Mouse (Mus musculus) kidney, adult 2 months (tissue): ENCODE results near the gene Lrrfip2. TPM values are rescaled to one million over a fixed set of nuclear protein-coding genes. Genes with fewer than 3 reads are reported as not detected.

Experiments
- DNase-seq: peaks from one replicate; pipeline ENCODE4 v3.0.0; 2021
- H3K27ac ChIP-seq: fragments of 200-500 bp; 2 replicates; pipeline ENCODE4 v1.5.1; 2012; ENCODE audit warnings: low read depth, low read length, control low read depth, inconsistent platforms; ENCODE audit not compliant: insufficient read depth
- H3K27me3 ChIP-seq: fragments of 200-500 bp; replicated peaks from 2 replicates; pipeline ENCODE4 v1.6.1; 2012; ENCODE audit warnings: mild to moderate bottlenecking, moderate library complexity, low read length, inconsistent platforms; ENCODE audit not compliant: control insufficient read depth, insufficient read depth
- H3K36me3 ChIP-seq: fragments of 200-500 bp; 2 replicates; pipeline ENCODE4 v1.6.1; 2012; ENCODE audit warnings: mild to moderate bottlenecking, moderate library complexity, low read length, inconsistent platforms; ENCODE audit not compliant: control insufficient read depth, insufficient read depth
- H3K4me1 ChIP-seq: fragments of 200-500 bp; 2 replicates; pipeline ENCODE4 v1.6.1; 2011; ENCODE audit warnings: low read length; ENCODE audit not compliant: control insufficient read depth, insufficient read depth
- H3K4me3 ChIP-seq: fragments of 200-500 bp; 2 replicates; pipeline ENCODE4 v1.5.1; 2011; ENCODE audit warnings: mild to moderate bottlenecking, low read depth, low read length, control low read depth; ENCODE audit not compliant: insufficient read depth
- CTCF ChIP-seq: fragments of 200-500 bp; conservative IDR thresholded peaks from 2 replicates; pipeline ENCODE4 v1.5.1; 2011; ENCODE audit warnings: low read depth, mild to moderate bottlenecking, control low read depth, low read length, moderate library complexity, mixed read lengths; ENCODE audit not compliant: insufficient read depth, insufficient read length
- POLR2A ChIP-seq: fragments of 200-500 bp; IDR thresholded peaks from one replicate; pipeline ENCODE4 v1.6.1; 2011; ENCODE audit warnings: low read depth, low read length, control low read depth
- WGBS: fragments of 180-500 bp; shearing (Covaris S2); methylation state at CpG from one replicate; pipeline ENCODE4 v1.1.7; 2018; 5-methylcytosine and 5-hydroxymethylcytosine counted together
- polyA plus RNA-seq: library from polyadenylated mRNA; depleted of rRNA; stranded (reverse); fragments of >200 nt; gene quantifications from 2 replicates; pipeline ENCODE4 v1.2.3, GENCODE M21; 2012; rRNA removed

Lrrfip2 gene
- 10.7 and 12.7 TPM in 2 replicates for polyA plus RNA-seq

GRCm38 (mm10) chr9:111117126-111117642 lies at the start of gene Lrrfip2:
Gene Lrrfip2, plus strand, starts transcription at chr9:111117592.
- Histone ChIP-seq H3K4me1 (peaks cover 10% of the 10 kb centered on the region; the same call in 1 of the 2 replicates), H3K4me3 (peak within 1 kb of the TSS; percentile 70), H3K27ac (peak within 1 kb of the TSS; percentile 81), H3K27me3 (no peaks in the 10 kb centered on the region), H3K36me3 (no peaks in the 10 kb centered on the region; the same call in 1 of the 2 replicates)
- WGBS, result 41% methylated on average over 14 of the region's 14 CpGs
- TF ChIP-seq CTCF, result no peak
- DNase-seq, result no peak

DNA sequence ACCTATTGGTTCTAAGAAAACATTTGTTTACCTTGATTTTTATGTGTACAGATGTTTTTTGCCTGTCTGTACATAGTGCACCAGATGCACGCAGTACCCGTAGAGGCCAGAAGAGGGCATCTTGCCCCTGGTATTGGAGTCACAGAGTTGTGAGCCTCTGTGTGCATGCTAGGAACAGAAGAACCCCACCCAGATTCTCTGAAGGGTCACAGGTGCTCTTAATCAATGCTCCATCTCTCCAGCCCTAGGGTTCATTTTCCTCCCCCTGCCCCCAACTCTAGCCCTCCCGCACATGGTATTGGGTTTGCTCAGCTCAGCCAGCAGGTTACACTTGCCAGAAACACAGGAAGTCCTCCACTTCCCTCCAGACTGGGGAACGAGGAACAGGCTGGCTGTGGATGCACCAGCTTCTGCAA lies 46.8 kb upstream of the Lrrfip2 start:
- Histone ChIP-seq H3K4me1 (no peaks in the 10 kb centered on the region), H3K36me3 (no peaks in the 10 kb centered on the region), H3K27ac (no peak overlapping the region), H3K27me3 (no peaks in the 10 kb centered on the region), H3K4me3 (no peak overlapping the region)
- peak; percentile 59 for DNase-seq
- TF ChIP-seq POLR2A (no peak), CTCF (peak; percentile 63)
- WGBS, result 34% methylated on average over 4 of the region's 4 CpGs

DNA sequence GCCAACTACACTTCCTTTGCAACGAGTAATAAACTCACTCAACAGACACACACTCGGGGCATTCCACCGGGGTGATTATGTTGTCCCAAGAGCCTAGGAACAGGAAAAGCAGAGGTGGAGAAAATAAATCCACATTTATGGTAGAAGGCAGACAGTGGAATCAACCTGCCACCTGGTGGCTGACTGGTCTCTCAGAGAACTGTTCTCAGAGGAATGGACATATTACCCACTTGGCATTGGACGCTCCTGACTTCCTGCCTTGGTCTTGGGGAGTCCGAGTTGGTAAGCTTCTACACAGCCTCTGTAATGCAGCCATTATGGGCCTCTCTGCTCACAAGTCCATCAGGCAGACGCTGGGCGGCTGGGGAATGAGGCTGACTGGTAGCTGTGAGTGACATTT lies 45.2 kb upstream of the Lrrfip2 start:
- H3K27ac ChIP-seq, result no peak overlapping the region
- no peaks in the 10 kb centered on the region for H3K36me3 ChIP-seq
- no peaks in the 10 kb centered on the region for H3K4me1 ChIP-seq
- peak; percentile 77 for DNase-seq
- no peak overlapping the region for H3K4me3 ChIP-seq
- WGBS, result 25% methylated on average over 7 of the region's 7 CpGs
- no peaks in the 10 kb centered on the region for H3K27me3 ChIP-seq
- TF ChIP-seq POLR2A, result no peak
- peak; percentile 73 for TF ChIP-seq CTCF

GRCm38 (mm10) chr9:111072971-111073370 lies 44.4 kb upstream of the Lrrfip2 start:
- Histone ChIP-seq H3K36me3 (no peaks in the 10 kb centered on the region), H3K4me1 (no peaks in the 10 kb centered on the region), H3K27ac (no peak overlapping the region), H3K4me3 (no peak overlapping the region), H3K27me3 (no peaks in the 10 kb centered on the region)
- DNase-seq, result no peak
- TF ChIP-seq CTCF (no peak), POLR2A (no peak)
- WGBS, result 72% methylated on average over 4 of the region's 4 CpGs

DNA sequence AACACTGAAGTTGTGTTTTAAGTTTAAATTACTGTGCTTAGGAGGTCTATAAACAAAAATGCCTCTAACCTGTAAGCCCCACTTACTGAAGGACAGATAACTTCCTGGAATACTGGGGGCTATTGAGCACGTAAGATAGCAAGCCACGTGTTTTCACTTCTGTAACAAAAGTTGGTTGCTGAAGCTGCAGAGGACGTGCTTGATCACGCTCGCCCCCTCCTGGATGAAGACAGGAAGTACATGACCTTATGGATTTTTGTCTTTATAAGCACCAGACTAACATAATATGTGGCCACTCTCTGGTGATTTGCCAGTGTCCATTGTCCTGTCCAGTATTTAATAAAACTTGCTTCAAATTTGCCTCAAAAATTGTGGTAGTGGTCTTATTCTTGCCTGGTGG lies 39.6 kb upstream of the Lrrfip2 start:
- no peak for DNase-seq
- H3K4me3 ChIP-seq, result no peak overlapping the region
- no peaks in the 10 kb centered on the region for H3K36me3 ChIP-seq
- no peaks in the 10 kb centered on the region for H3K4me1 ChIP-seq
- TF ChIP-seq POLR2A (no peak), CTCF (peak; percentile 67)
- no peak overlapping the region for H3K27ac ChIP-seq
- H3K27me3 ChIP-seq, result no peaks in the 10 kb centered on the region
- WGBS, result 61% methylated on average over 5 of the region's 5 CpGs

DNA sequence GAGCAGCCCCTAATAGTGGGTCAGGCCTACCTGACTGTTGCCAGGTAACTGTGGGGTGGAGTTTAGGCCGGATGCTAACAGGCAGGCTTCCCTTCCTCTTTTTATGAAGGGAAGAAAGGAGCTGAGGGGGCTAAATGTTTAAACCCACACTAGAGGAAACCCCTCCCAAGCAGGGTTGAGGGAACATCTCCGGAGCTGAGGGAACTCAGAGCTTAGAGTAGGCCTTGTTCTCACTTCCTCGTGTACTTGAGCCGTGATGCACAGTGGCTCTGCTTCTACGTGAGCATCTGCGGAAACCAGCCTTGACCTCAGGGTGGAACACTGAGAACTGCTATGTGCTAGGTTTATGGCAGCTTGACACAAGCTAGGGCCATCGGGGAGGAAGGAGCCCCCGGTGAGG lies 36.6 kb upstream of the Lrrfip2 start:
- Histone ChIP-seq H3K36me3 (no peaks in the 10 kb centered on the region), H3K4me1 (no peaks in the 10 kb centered on the region), H3K4me3 (no peak overlapping the region), H3K27me3 (no peaks in the 10 kb centered on the region), H3K27ac (no peak overlapping the region)
- TF ChIP-seq POLR2A (no peak), CTCF (no peak)
- 90% methylated on average over 8 of the region's 8 CpGs for WGBS
- no peak for DNase-seq

GRCm38 (mm10) chr9:111081765-111082164 lies 35.6 kb upstream of the Lrrfip2 start:
- WGBS, result 81% methylated on average over 5 of the region's 5 CpGs

GRCm38 (mm10) chr9:111085329-111085728 lies 32.1 kb upstream of the Lrrfip2 start:
- H3K4me1 ChIP-seq, result no peaks in the 10 kb centered on the region
- no peak overlapping the region for H3K27ac ChIP-seq
- DNase-seq, result no peak
- no peak overlapping the region for H3K4me3 ChIP-seq
- no peaks in the 10 kb centered on the region for H3K27me3 ChIP-seq
- 43% methylated on average over 4 of the region's 4 CpGs for WGBS
- H3K36me3 ChIP-seq, result no peaks in the 10 kb centered on the region
- TF ChIP-seq POLR2A, result no peak
- TF ChIP-seq CTCF, result no peak

More at GRCm38 (mm10) chr9:111081765-111082164, 35.6 kb upstream of the Lrrfip2 start:
- no peak for DNase-seq
- Histone ChIP-seq H3K36me3 (no peaks in the 10 kb centered on the region), H3K4me3 (no peak overlapping the region), H3K4me1 (no peaks in the 10 kb centered on the region), H3K27me3 (no peaks in the 10 kb centered on the region), H3K27ac (no peak overlapping the region)
- no peak for TF ChIP-seq POLR2A
- no peak for TF ChIP-seq CTCF
